Mouse (Mus musculus) kidney, embryonic 15.5 days (tissue): ENCODE measurements around the gene Ubiad1. TPM values are rescaled to one million over a fixed set of nuclear protein-coding genes. Genes with fewer than 3 reads are reported as not detected.

ENCODE experiments used
- ATAC-seq: fragments of 200-750 bp; cut with Nextera tagmentation; replicated peaks from 2 replicates; pipeline ENCODE4 v1.8.0; 2017; ENCODE audit warnings: moderate TSS enrichment; ENCODE audit not compliant: low FRiP score
- H3K27ac ChIP-seq: fragments of 300-500 bp; sonication (generic); 2 replicates; pipeline ENCODE4 v1.5.1; 2015; ENCODE audit warnings: mild to moderate bottlenecking, inconsistent platforms
- H3K27me3 ChIP-seq: fragments of 300-500 bp; sonication (generic); 2 replicates; pipeline ENCODE4 v1.6.1; 2015; ENCODE audit warnings: inconsistent platforms
- H3K36me3 ChIP-seq: fragments of 300-500 bp; sonication (generic); 2 replicates; pipeline ENCODE4 v1.6.1; 2015; ENCODE audit warnings: inconsistent platforms
- H3K4me1 ChIP-seq: fragments of 300-500 bp; sonication (generic); 2 replicates; pipeline ENCODE4 v1.6.1; 2015; ENCODE audit warnings: inconsistent platforms
- H3K4me2 ChIP-seq: fragments of 300-500 bp; sonication (generic); 2 replicates; pipeline ENCODE4 v1.6.1; 2015; ENCODE audit warnings: moderate library complexity, mild to moderate bottlenecking, inconsistent platforms
- H3K4me3 ChIP-seq: fragments of 300-500 bp; sonication (generic); replicated peaks from 2 replicates; pipeline ENCODE4 v1.5.1; 2015; ENCODE audit warnings: mild to moderate bottlenecking, inconsistent platforms
- H3K9ac ChIP-seq: fragments of 300-500 bp; sonication (generic); 2 replicates; pipeline ENCODE4 v1.6.1; 2015; ENCODE audit warnings: mild to moderate bottlenecking, inconsistent platforms
- H3K9me3 ChIP-seq: fragments of 300-500 bp; sonication (generic); replicated peaks from 2 replicates; pipeline ENCODE4 v1.6.1; 2016; ENCODE audit warnings: inconsistent platforms
- WGBS: fragments of 180-500 bp; shearing (Covaris S2); methylation state at CpG from one replicate; pipeline ENCODE4 v1.1.7; 2015; ENCODE audit warnings: mixed read lengths; 5-methylcytosine and 5-hydroxymethylcytosine counted together
- polyA plus RNA-seq: library from polyadenylated mRNA; unstranded; fragments of >200 nt; fragmentation: Nextera tagmentation; extraction: Ambion mirVana; gene quantifications from 2 replicates; pipeline ENCODE4 v1.2.1, GENCODE M21; 2015

The Ubiad1 gene
- polyA plus RNA-seq, 1 experiment from 2014 or later, result 26.8 TPM

- no peaks in the 10 kb centered on the region for H3K36me3 ChIP-seq
- no peak overlapping the region for H3K27ac ChIP-seq
- H3K9ac ChIP-seq, result no peak overlapping the region
- ATAC-seq, result no peak
- H3K27me3 ChIP-seq, result peaks cover 19% of the 10 kb centered on the region
- H3K4me1 ChIP-seq, result peaks cover 38% of the 10 kb centered on the region
- H3K4me3 ChIP-seq, result no peak overlapping the region
- WGBS, result 74% methylated on average over 4 of the region's 4 CpGs
- no peak overlapping the region for H3K4me2 ChIP-seq
- no peaks in the 10 kb centered on the region for H3K9me3 ChIP-seq
These were observed 47.5 kb downstream of the Ubiad1 start for GRCm38 (mm10) chr4:148397113-148397512.

- 60% methylated on average over 6 of the region's 6 CpGs for WGBS
- no peak for ATAC-seq
- H3K27me3 ChIP-seq, result peaks cover 14% of the 10 kb centered on the region; the same call in 1 of the 2 replicates
These were observed 48.7 kb downstream of the Ubiad1 start for GRCm38 (mm10) chr4:148395875-148396274.

GRCm38 (mm10) chr4:148395198-148395597, 49.4 kb downstream of the Ubiad1 start:
- Histone ChIP-seq H3K4me3 (no peak overlapping the region), H3K9me3 (no peaks in the 10 kb centered on the region), H3K36me3 (no peaks in the 10 kb centered on the region), H3K4me1 (peaks cover 27% of the 10 kb centered on the region), H3K9ac (no peak overlapping the region), H3K27me3 (peaks cover 14% of the 10 kb centered on the region; the same call in 1 of the 2 replicates), H3K27ac (no peak overlapping the region), H3K4me2 (no peak overlapping the region)
- no peak for ATAC-seq
- 55% methylated on average over 7 of the region's 7 CpGs for WGBS

More at GRCm38 (mm10) chr4:148395875-148396274, 48.7 kb downstream of the Ubiad1 start:
- H3K4me3 ChIP-seq, result no peak overlapping the region
- H3K4me1 ChIP-seq, result peaks cover 29% of the 10 kb centered on the region
- H3K9me3 ChIP-seq, result no peaks in the 10 kb centered on the region
- H3K4me2 ChIP-seq, result no peak overlapping the region
- H3K9ac ChIP-seq, result no peak overlapping the region
- H3K27ac ChIP-seq, result no peak overlapping the region
- H3K36me3 ChIP-seq, result no peaks in the 10 kb centered on the region

- H3K4me1 ChIP-seq, result 0 out of 2 replicates have a peak, but pooled peaks cover 3% of the 10 kb centered on the region
- peaks cover 14% of the 10 kb centered on the region; the same call in 1 of the 2 replicates for H3K27me3 ChIP-seq
- no peak for ATAC-seq
- H3K4me3 ChIP-seq, result no peak overlapping the region
- H3K9ac ChIP-seq, result no peak overlapping the region
- H3K27ac ChIP-seq, result no peak overlapping the region
- WGBS, result 72% methylated on average over 21 of the region's 21 CpGs
- no peak overlapping the region for H3K4me2 ChIP-seq
- H3K9me3 ChIP-seq, result no peaks in the 10 kb centered on the region
- no peaks in the 10 kb centered on the region for H3K36me3 ChIP-seq
These were observed 52.8 kb downstream of the Ubiad1 start for GRCm38 (mm10) chr4:148391714-148392310.

- Histone ChIP-seq H3K27ac (no peak overlapping the region), H3K4me1 (0 out of 2 replicates have a peak, but pooled peaks cover 3% of the 10 kb centered on the region), H3K27me3 (peaks cover 14% of the 10 kb centered on the region; the same call in 1 of the 2 replicates), H3K36me3 (no peaks in the 10 kb centered on the region), H3K9me3 (no peaks in the 10 kb centered on the region), H3K4me3 (no peak overlapping the region), H3K4me2 (no peak overlapping the region), H3K9ac (no peak overlapping the region)
- peak; percentile 44 for ATAC-seq
- WGBS, result 10% methylated on average over 7 of the region's 7 CpGs
These were observed 54.9 kb downstream of the Ubiad1 start for GRCm38 (mm10) chr4:148389635-148390034.

GRCm38 (mm10) chr4:148389047-148389446, 55.5 kb downstream of the Ubiad1 start:
- Histone ChIP-seq H3K4me2 (no peak overlapping the region), H3K4me3 (no peak overlapping the region), H3K9ac (no peak overlapping the region), H3K36me3 (no peaks in the 10 kb centered on the region), H3K9me3 (no peaks in the 10 kb centered on the region), H3K4me1 (0 out of 2 replicates have a peak, but pooled peaks cover 5% of the 10 kb centered on the region), H3K27me3 (peaks cover 10% of the 10 kb centered on the region; the same call in 1 of the 2 replicates), H3K27ac (no peak overlapping the region)
- 66% methylated on average over 6 of the region's 6 CpGs for WGBS
- ATAC-seq, result no peak

GRCm38 (mm10) chr4:148385269-148385668, 59.3 kb downstream of the Ubiad1 start:
- Histone ChIP-seq H3K4me2 (no peak overlapping the region), H3K4me3 (no peak overlapping the region), H3K9me3 (no peaks in the 10 kb centered on the region), H3K36me3 (no peaks in the 10 kb centered on the region), H3K9ac (no peak overlapping the region), H3K27ac (no peak overlapping the region), H3K27me3 (no peaks in the 10 kb centered on the region), H3K4me1 (0 out of 2 replicates have a peak, but pooled peaks cover 6% of the 10 kb centered on the region)
- no peak for ATAC-seq
- WGBS, result 84% methylated on average over 7 of the region's 7 CpGs

Other genes starting within 250 kb of the Ubiad1 start
- gene Disp3, start 156.8 kb downstream of the Ubiad1 start, polyA plus RNA-seq, result 0.19 TPM in 2 replicates
- gene Mtor, start 3.8 kb upstream of the Ubiad1 start, polyA plus RNA-seq, result 19.5 and 20.0 TPM in 2 replicates
- gene Angptl7, start 55.7 kb upstream of the Ubiad1 start, polyA plus RNA-seq, result 1.4 and 3.8 TPM in 2 replicates
- gene Exosc10, start 113.7 kb upstream of the Ubiad1 start, polyA plus RNA-seq, result 89.3 and 98.3 TPM in 2 replicates
- gene Srm, start 146.7 kb upstream of the Ubiad1 start, polyA plus RNA-seq, result 192 and 209 TPM in 2 replicates
- 0.44 and 0.69 TPM in 2 replicates for gene Masp2, start 157.8 kb upstream of the Ubiad1 start, polyA plus RNA-seq
- gene Tardbp, start 182.2 kb upstream of the Ubiad1 start, polyA plus RNA-seq, result 360 and 392 TPM in 2 replicates
- gene Gm572, start 198.5 kb upstream of the Ubiad1 start, polyA plus RNA-seq, result not detected in 2 replicates